Mouse (Mus musculus) neural tube, embryonic 13.5 days (tissue): Measurements from ENCODE around the gene Lrg1. TPM values are rescaled to one million over a fixed set of nuclear protein-coding genes. Genes with fewer than 3 reads are reported as not detected.

Experiments
- polyA plus RNA-seq: library from polyadenylated mRNA; unstranded; fragments of >200 nt; fragmentation: Nextera tagmentation; extraction: Ambion mirVana; gene quantifications from 2 replicates; pipeline ENCODE4 v1.2.1, GENCODE M21; 2015

The Lrg1 gene
- polyA plus RNA-seq, 1 experiment from 2014 or later, result 0.22 TPM

Other genes with a start within 250 kb of the Lrg1 start
- gene Zfp119a, start 243.1 kb downstream of the Lrg1 start, polyA plus RNA-seq, result 10.1 and 11.9 TPM in 2 replicates
- gene Zfp959, start 229.9 kb downstream of the Lrg1 start, polyA plus RNA-seq, result 15.6 and 18.9 TPM in 2 replicates
- 9.0 and 9.6 TPM in 2 replicates for gene Zfp119b, start 172.5 kb downstream of the Lrg1 start, polyA plus RNA-seq
- gene Ebi3, start 169.4 kb downstream of the Lrg1 start, polyA plus RNA-seq, result 4.1 and 5.1 TPM in 2 replicates
- 21.1 and 24.1 TPM in 2 replicates for gene Yju2, start 162.9 kb downstream of the Lrg1 start, polyA plus RNA-seq
- 150 and 161 TPM in 2 replicates for gene Shd, start 151.5 kb downstream of the Lrg1 start, polyA plus RNA-seq
- 145 and 165 TPM in 2 replicates for gene Fsd1, start 135.5 kb downstream of the Lrg1 start, polyA plus RNA-seq
- 6.4 and 7.4 TPM in 2 replicates for gene Stap2, start 116.4 kb downstream of the Lrg1 start, polyA plus RNA-seq
- gene Mpnd, start 116.3 kb downstream of the Lrg1 start, polyA plus RNA-seq, result 156 and 174 TPM in 2 replicates
- 112 and 114 TPM in 2 replicates for gene Sh3gl1, start 85.4 kb downstream of the Lrg1 start, polyA plus RNA-seq
- gene Chaf1a, start 81.6 kb downstream of the Lrg1 start, polyA plus RNA-seq, result 6.3 and 8.0 TPM in 2 replicates
- 79.6 and 91.4 TPM in 2 replicates for gene Ubxn6, start 47.0 kb downstream of the Lrg1 start, polyA plus RNA-seq
- 140 and 150 TPM in 2 replicates for gene Hdgfl2, start 42.4 kb downstream of the Lrg1 start, polyA plus RNA-seq
- gene Plin4, start 12.2 kb downstream of the Lrg1 start, polyA plus RNA-seq, result 0.03 and 0.11 TPM in 2 replicates
- gene Plin5, start 4.4 kb downstream of the Lrg1 start, polyA plus RNA-seq, result 0.83 and 0.93 TPM in 2 replicates
- 10.9 and 11.1 TPM in 2 replicates for gene Sema6b, start 18.3 kb upstream of the Lrg1 start, polyA plus RNA-seq
- gene Tnfaip8l1, start 40.5 kb upstream of the Lrg1 start, polyA plus RNA-seq, result 8.5 and 9.1 TPM in 2 replicates
- 67.4 and 74.2 TPM in 2 replicates for gene Mydgf, start 61.9 kb upstream of the Lrg1 start, polyA plus RNA-seq
- 25.7 and 26.3 TPM in 2 replicates for gene Dpp9, start 96.9 kb upstream of the Lrg1 start, polyA plus RNA-seq
- 16.6 and 19.1 TPM in 2 replicates for gene Fem1a, start 134.8 kb upstream of the Lrg1 start, polyA plus RNA-seq
- 1.5 and 1.7 TPM in 2 replicates for gene Ticam1, start 154.8 kb upstream of the Lrg1 start, polyA plus RNA-seq
- 21.5 and 24.7 TPM in 2 replicates for gene Plin3, start 170.9 kb upstream of the Lrg1 start, polyA plus RNA-seq
- gene Arrdc5, start 178.3 kb upstream of the Lrg1 start, polyA plus RNA-seq, result not detected in 2 replicates
- gene Uhrf1, start 181.3 kb upstream of the Lrg1 start, polyA plus RNA-seq, result 20.0 and 27.4 TPM in 2 replicates
- 72.1 and 77.9 TPM in 2 replicates for gene Kdm4b, start 204.1 kb upstream of the Lrg1 start, polyA plus RNA-seq